Mouse (Mus musculus): ENCODE data around the gene Tspan5. TPM values are rescaled to one million over a fixed set of nuclear protein-coding genes. Genes with fewer than 3 reads are reported as not detected.

The Tspan5 gene
- total and polyA plus RNA-seq, 3 experiments = 28.1 to 35.1 TPM; not detected in 1

DNA sequence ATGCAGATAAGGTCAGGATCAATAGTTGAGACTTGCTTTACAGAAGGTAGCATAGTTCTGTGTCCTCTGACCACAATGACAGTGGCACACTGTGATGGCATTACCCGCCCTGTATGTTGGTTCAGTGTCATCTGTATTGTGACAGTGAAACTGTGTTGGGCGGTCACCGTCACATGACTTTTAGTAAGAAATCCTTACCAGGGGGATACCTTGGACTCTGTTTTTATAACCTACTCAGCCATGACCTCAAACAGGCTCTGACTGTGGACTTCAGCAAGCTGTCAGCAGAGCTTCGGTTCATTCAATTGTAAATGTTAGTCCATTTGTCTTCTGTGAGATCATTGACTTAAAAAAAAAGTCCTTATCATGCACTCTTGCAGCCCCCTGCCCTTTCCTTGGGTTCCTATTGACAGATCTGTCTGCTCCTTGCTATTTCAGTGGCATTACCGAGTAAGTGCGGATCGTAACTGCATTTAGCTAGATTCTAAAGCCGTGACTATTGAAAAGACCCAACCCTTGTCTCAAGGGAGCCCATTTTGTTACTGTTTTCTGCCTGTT is 84.3 kb downstream of the Tspan5 start:
- Histone ChIP-seq H3K36me3 (ENCODE audit: control insufficient read depth in 1 of 2, insufficient read depth in 2 of 2, low read length in 2 of 2) (no peaks in the 10 kb centered on the region; a peak in 1 of 4 replicates), H3K9me3 (replicated peaks; ENCODE audit: insufficient read depth, low read length) (no peaks in the 10 kb centered on the region), H3K4me1 (ENCODE audit: control insufficient read depth in 1 of 2, insufficient read depth in 2 of 2, low read length in 2 of 2) (no peaks in the 10 kb centered on the region), H3K27me3 (ENCODE audit: control insufficient read depth in 1 of 2, insufficient read depth in 2 of 2, low read length in 2 of 2) (no peaks in the 10 kb centered on the region), H3K9ac (ENCODE audit: control insufficient read depth, low read depth, low read length, poor library complexity, severe bottlenecking) (no peak overlapping the region), H3K4me3 (ENCODE audit: control insufficient read depth in 1 of 2, insufficient read depth in 1 of 2, low read depth in 2 of 2, low read length in 2 of 2) (no peak overlapping the region), H3K79me2 (ENCODE audit: control insufficient read depth, insufficient read depth, low read length, poor library complexity) (peaks cover 8% of the 10 kb centered on the region; the same call in 1 of the 2 replicates), H3K27ac (ENCODE audit: control insufficient read depth, low read depth, low read length) (no peak overlapping the region)
- no peak for DNase-seq (ENCODE audit: low read depth, low spot score)
- TF ChIP-seq USF2 (IDR thresholded peaks at IDR 0.05; ENCODE audit: borderline replicate concordance in 1 of 2, insufficient read depth in 1 of 2, low read depth in 1 of 2, low read length in 2 of 2) (no peak), ETS1 (IDR thresholded peaks at IDR 0.05; ENCODE audit: low read depth, low read length) (no peak), UBTF (IDR thresholded peaks at IDR 0.05; ENCODE audit: borderline replicate concordance, insufficient read depth, low read depth, low read length) (no peak), ZKSCAN1 (IDR thresholded peaks at IDR 0.05; ENCODE audit: low read depth, low read length) (no peak), NRF1 (IDR thresholded peaks at IDR 0.05; ENCODE audit: insufficient read depth, low read depth, low read length, poor library complexity, severe bottlenecking) (no peak), EP300 (IDR thresholded peaks at IDR 0.05; ENCODE audit: low read depth in 1 of 2, low read length in 2 of 2) (no peak), GABPA (IDR thresholded peaks at IDR 0.05; ENCODE audit: low read depth, low read length) (no peak), RAD21 (IDR thresholded peaks at IDR 0.05; ENCODE audit: low read depth, low read length) (no peak), MEF2A (IDR thresholded peaks at IDR 0.05; ENCODE audit: extremely low read depth, insufficient replicate concordance, low read depth, low read length, poor library complexity, severe bottlenecking) (no peak), MXI1 (IDR thresholded peaks at IDR 0.05; ENCODE audit: low read depth, low read length) (no peak), ZMIZ1 (IDR thresholded peaks at IDR 0.05; ENCODE audit: low read depth, low read length) (no peak), MYB (IDR thresholded peaks at IDR 0.05; ENCODE audit: low read depth, low read length) (no peak), MYC (IDR thresholded peaks at IDR 0.05; ENCODE audit: low read depth, low read length) (no peak)

DNA sequence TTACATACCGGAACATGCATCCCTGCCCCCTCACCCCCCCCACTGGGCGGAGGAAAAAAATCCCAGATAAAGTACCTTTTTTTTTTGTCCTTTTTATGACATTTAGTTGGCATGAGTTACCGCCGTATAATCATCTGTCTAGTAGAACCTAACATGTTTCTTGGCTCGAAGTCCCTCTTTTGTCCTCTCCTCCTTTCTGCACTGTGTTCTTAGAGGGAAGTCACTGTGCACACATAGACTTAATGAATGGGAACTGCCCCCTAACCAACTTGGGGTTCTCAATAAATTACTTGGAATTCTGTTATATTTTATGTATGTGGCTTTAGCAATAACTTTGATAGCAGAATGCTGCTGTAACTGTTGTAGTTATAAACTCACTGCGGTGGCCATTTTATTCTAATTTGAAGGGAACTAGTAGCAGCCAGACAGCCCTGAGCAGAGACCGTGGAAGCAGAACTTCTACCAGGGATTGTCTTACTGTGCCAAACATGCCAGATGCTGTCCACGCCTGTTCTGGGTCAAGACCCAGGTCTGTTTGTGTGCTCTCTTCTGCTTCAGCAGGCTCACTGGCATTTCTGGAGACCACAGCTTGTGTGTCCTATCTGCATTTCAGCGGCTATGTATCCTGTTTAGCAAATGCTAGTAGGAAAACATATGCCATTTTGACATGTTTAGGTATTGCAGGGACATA is 91.0 kb downstream of the Tspan5 start:
- H3K9me3 ChIP-seq (replicated peaks; ENCODE audit: insufficient read depth, low read length) = no peaks in the 10 kb centered on the region
- no peak for DNase-seq (ENCODE audit: low read depth, low spot score)
- H3K9ac ChIP-seq (ENCODE audit: control insufficient read depth, low read depth, low read length, poor library complexity, severe bottlenecking) = no peak overlapping the region
- H3K79me2 ChIP-seq (ENCODE audit: control insufficient read depth, insufficient read depth, low read length, poor library complexity) = peaks cover 2% of the 10 kb centered on the region; the same call in 1 of the 2 replicates
- TF ChIP-seq RCOR1 (IDR thresholded peaks at IDR 0.05; ENCODE audit: low read depth, low read length) (no peak), ZNF384 (IDR thresholded peaks at IDR 0.05; ENCODE audit: low read depth, low read length) (no peak), ZMIZ1 (IDR thresholded peaks at IDR 0.05; ENCODE audit: low read depth, low read length) (no peak), MYB (IDR thresholded peaks at IDR 0.05; ENCODE audit: low read depth, low read length) (no peak), MAZ (IDR thresholded peaks at IDR 0.05; ENCODE audit: low read depth, low read length) (no peak), MXI1 (IDR thresholded peaks at IDR 0.05; ENCODE audit: low read depth, low read length) (no peak), ZC3H11A (IDR thresholded peaks at IDR 0.05; ENCODE audit: low read depth, low read length) (no peak), GATA1 (IDR thresholded peaks at IDR 0.05; ENCODE audit: low read depth, low read length) (no peak), POLR2A (IDR thresholded peaks at IDR 0.05; ENCODE audit: control insufficient read depth in 1 of 2, insufficient read depth in 1 of 2, low read depth in 1 of 2, low read length in 2 of 2, poor library complexity in 1 of 2) (no peak), GABPA (IDR thresholded peaks at IDR 0.05; ENCODE audit: low read depth, low read length) (no peak)
- no peaks in the 10 kb centered on the region; a peak in 1 of 4 replicates for H3K36me3 ChIP-seq (ENCODE audit: control insufficient read depth in 1 of 2, insufficient read depth in 2 of 2, low read length in 2 of 2)
- H3K27ac ChIP-seq (ENCODE audit: control insufficient read depth, low read depth, low read length) = no peak overlapping the region
- H3K27me3 ChIP-seq (ENCODE audit: control insufficient read depth in 1 of 2, insufficient read depth in 2 of 2, low read length in 2 of 2) = no peaks in the 10 kb centered on the region
- no peaks in the 10 kb centered on the region for H3K4me1 ChIP-seq (ENCODE audit: control insufficient read depth in 1 of 2, insufficient read depth in 2 of 2, low read length in 2 of 2)
- no peak overlapping the region for H3K4me3 ChIP-seq (ENCODE audit: control insufficient read depth in 1 of 2, insufficient read depth in 1 of 2, low read depth in 2 of 2, low read length in 2 of 2)

All from MEL (cell line).